Mouse (Mus musculus): ENCODE measurements around the gene Hoxb6.

Hoxb6 gene

DNA sequence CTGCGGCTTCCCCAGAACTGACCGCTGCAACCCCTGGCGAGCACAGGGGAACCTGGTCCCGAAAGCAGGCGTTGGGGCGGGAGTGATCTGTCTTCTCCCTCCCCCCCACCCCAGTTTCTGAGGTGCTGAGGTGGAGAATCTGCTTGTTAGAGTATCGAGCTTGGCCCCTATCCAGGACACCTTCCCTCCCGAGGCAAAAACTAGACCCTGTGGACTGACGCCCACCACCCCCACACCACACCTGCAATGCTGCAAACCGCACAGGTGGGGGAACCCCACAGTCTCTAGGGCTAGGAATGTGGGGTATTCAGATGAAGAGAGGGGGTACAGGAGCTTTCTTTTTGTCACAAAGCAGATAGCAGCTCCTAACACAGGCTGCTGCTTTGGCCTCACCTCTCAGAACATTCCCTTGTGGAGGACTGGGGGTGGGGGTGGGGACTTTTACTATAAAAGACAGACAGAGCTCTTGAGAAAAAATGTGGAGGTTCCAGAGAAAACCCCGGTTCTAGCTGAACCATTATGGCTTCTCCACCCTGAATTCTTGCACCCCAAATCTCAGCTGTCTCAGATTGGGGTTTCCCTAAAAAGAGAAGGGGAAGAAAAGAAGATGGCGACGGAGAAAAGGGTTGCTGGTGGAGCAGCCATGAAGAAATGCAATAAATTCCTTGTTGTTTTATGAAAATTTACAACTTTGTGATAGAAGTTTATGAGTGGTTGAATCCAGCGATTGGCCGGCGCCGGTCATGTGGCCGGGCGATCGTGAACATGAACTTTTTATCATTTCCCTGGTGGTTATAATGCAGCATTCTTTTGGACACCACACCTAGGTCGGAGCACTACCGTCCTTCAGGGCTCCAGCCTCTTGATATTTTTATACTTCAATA, at the start of gene Hoxb6:
Hoxb6 (plus strand) TSS at position 796 of the 884 bp plus-strand sequence.
- DNase-seq (ENCODE audit: low spot score in 2 of 2) = no peak

DNA sequence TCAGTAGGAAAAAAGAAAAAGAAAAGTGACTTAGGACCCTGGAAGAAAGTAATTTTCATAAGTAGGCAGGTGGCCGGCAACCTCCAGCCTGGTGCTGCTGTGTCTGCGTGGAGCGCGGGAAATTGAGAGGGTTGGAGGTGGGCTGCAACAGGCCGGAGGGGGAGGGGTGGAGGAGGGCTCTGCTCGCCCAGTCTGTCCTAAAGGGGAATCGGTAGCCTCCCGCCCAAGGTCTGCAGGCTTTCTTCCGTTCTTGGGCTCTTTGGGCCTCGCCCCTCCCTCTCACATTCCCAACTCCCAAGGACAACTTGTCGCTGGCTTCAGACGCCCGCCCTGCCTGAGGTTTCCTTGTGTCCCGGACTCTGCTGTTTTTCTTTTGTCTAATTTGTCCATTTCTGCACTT, 41.4 kb upstream of the Hoxb6 start:
- no peak for DNase-seq (ENCODE audit: low spot score in 2 of 2)

DNA sequence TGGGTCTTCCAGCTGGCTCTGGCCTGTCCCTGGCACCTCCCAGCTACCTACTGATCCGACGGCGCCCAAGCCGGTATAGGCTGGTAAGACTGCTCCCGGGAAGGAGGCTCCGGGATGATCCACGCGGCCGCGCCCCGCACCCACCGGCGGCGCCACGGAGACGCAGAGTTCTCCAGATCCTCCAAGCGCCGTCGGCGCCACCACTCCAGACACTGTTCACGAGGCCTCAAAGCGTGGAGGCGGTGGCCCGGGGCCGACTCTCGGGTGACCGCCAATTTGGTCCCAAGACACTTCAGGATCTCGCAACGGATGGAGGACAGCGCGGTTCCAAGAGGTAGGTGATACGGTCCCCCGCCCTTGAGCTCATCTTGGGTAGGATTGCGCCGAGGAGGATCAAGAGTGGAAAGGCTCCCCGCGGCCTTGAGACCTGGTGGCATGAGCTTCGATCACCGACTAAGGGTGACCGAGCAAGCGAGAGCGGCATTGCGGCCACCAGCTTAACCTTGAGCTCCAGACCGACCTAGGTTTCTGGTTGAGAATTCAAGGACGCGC, 40.7 kb upstream of the Hoxb6 start:
- no peak for DNase-seq (ENCODE audit: low spot score in 2 of 2)

DNA sequence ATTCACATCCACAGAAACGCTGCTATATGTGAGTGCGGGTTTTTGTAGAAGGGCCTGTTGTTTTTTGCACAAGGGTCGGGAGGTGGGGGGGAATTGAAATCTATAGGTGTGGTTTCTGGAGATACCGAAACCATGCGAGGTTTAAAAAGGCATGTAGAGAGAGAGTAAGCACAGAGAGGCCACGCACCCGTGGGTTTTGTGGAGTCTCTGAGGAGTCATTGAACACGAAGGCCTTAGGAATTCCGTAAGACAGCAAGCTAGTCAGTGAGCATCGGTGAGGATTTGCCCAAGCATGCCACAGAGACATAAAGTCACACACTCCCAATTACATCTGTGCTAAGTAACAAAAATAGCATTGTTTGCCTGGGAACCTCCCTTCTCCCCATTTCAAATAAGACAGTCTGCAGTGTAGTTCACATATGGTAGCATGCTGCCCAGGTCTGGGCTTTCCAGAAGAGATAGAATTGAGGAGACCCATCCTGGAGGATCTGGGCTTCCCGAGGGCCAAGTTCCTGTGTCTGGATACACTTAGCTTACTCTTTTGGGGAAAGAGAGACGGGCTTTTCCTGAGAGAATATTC, 39.6 kb upstream of the Hoxb6 start:
- DNase-seq (ENCODE audit: low spot score in 2 of 2) = no peak

DNA sequence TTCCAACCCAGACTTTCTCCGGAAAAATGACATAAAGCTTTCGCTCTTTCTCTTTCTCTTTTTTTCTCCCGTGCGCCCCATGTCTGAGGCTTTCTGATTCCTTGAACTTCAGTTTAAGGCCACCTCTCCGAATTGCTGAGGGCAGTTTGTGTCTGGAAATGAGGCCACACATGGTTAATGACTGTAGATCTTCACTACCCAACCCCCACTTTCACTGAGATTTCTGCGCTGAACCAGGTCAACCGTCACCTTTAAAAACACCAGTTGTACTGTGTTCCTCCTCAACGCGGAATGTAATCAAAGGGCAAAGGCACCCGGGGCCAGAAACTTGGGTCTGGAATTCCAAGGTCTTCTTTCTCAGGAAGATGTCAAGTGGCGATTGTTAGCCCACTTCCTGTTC, 38.1 kb upstream of the Hoxb6 start:
- DNase-seq (ENCODE audit: low spot score in 2 of 2) = no peak

DNA sequence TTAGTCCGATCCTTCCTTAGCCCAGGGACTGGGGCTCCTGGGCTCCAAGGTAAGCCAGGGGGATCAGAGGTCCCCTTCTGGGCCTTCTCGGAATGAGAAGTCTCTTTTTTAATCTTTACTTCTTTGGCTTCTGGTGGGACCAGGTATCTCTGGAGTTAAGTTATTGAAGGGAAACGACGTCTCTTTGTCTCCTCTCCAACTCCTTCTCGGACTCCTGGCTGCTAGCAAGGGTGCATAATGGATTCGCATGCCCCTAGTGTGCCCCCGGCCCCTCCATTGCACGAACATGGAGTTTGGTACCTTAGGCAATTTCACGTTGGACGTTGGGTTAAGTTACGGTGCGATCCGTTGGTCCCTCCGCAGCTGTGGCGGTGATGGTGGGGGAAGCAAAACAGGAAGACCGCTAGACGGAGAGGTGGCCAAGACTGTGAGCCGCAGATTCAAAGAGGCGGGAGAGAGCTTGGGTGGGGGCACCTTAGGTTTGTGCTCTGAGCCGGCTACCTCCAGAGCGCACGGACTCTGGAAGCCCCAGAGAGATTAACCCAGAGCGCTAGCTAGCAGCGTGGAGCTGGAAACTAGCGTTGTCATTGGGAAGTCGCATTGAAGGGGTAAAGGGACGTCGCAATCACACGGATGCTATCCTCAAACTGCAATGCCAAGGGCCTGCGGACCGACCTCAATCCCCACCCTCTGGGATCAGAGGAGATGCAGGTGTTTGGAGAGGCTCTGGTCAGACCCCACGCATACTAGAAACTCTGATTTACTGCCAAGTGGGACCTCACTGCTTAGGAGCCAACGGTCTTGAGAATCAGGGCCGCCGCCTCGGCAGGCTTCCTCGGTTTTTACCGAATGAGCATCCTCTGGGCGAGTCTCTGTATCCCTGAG, 36.9 kb upstream of the Hoxb6 start:
- DNase-seq (ENCODE audit: low spot score in 2 of 2) = no peak

DNA sequence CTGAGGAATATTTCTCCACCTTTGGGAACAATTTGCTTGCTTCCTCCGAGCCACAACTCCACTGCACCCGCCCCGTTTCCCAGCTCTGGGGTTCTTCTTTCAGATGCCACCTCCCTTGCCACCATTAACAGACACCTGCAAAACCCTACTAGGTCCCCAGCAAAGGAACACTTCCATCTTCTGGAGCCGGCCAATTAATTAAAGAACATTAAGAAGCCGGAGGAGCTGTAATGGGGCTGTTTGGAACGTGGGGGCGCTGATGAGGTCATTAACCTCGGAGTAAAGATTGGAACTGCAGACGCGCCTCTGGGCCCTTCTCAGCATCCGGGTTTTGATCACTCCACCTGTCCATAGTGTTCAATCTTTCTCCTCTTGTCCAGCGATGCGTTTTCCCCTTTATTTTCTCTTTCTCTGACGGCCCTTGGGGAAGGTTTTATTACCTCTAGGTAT, 36.3 kb upstream of the Hoxb6 start:
- DNase-seq (ENCODE audit: low spot score in 2 of 2) = no peak

DNA sequence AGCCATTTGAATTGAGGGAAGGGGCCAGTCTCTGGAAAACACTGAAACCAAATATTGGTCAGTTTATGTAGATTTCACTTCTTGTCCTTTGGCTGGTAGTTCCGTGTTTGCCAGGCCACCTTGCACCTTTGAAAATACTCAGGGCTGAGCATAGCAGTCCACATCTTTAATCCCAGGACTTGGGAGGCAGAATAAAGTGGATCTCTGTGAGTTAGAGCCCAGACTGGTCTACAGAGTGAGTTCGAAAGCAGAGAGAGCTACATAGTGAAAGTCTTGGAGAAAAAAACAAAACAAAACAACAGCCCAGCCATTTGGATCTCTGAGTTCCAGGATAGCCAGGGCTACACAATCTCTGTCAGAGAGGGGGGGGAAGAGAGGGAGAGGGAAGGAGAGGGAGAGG, 35.1 kb upstream of the Hoxb6 start:
- DNase-seq (ENCODE audit: low spot score in 2 of 2) = no peak

DNA sequence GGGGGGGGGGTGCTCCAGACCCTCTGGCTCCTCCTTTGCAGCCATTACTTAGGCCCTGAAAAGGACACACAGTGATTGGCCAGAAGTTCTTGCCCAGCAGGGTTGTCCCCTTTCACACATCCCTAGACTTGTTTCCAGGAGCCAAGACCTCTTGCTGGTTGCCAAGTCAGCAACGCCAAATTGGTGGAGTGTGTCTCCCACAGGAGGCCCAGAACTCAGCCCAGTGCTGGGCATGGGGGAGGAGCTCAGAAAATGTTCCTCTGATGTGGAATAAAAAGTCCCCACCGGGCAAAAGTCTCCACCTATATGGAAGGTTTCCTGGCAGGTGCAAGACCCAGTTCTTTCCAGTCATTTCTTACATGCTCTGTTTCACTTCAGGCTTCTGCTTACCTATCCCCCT, 33.2 kb upstream of the Hoxb6 start:
- no peak for DNase-seq (ENCODE audit: low spot score in 2 of 2)

DNA sequence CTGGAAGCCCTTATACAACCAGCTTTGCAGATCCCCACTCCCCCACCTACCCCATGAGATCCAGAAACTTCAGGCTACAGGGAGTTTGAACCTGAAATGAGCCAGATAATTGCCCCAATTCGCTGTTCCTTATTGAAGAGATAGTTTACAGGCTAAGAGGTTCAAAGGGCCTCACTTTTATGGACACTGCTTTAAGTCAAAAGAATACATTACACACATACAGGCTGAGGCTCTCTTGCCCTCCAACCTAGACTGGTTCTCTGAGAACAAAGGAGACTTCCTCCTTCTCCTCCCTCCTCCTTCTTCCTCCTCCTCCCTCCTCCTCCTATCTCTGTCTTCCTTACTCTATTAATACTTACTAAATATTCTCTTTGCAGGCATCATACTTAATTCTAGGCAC, 32.8 kb upstream of the Hoxb6 start:
- no peak for DNase-seq (ENCODE audit: low spot score in 2 of 2)

DNA sequence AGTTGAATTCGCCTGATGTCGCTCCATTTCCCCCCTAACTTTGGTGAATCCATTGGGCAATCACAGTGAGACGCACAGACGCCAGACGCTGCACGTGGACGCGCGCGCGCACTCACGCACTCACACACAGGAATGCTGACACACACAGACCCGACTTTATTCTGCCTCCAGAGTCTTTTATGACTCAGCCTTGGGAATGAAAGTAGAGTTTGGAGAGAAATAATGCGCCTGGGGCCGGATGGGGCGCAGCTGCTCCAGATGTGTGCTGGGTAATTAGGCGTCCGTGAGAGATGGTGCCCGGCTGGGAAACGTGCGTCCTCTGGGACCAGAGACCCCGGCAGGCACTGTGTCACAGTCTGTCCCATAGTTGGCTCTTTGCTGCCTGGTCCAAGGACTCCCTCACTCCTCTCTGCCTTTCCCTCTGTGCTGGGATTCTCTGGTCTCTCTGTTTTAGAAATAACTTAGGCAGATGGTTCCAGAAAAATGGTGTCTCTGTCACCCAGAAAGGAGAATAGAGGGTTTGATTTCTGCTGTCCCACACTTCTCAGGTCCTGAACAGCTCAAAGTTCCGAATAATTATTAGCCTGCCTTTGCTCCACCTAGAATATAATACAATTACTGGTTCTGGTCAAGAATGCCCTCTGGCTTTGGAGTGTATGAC, 31.8 kb upstream of the Hoxb6 start:
- no peak for DNase-seq (ENCODE audit: low spot score in 2 of 2)

DNA sequence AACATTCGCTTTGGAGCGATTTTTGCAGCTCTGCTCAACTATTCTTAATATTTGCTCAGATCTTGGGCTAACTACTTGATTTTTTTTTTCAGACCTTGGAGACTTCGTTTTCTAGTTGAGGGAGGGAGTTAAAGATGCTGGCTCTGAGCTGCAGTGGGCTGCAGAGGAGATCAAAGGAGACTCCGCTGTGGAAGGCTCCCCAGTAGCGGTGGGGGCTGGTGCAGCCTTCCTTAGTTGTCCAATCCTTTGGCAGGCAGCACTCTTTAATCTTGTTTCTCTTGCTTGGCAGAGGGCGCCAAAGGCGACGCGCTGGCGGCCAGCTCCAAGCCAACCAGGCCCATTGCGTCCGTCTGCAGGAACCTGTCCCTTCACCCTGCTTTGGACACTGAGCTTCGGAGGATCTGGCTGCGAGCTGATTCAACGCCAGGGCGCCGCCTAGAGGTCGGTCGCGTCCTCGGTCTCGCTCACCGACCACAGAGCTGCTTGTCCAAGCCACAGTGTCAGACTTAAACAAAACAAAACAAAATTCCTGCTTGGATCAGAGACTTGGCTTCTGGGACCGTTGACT, 30.9 kb upstream of the Hoxb6 start:
- DNase-seq (ENCODE audit: low spot score in 2 of 2) = no peak

DNA sequence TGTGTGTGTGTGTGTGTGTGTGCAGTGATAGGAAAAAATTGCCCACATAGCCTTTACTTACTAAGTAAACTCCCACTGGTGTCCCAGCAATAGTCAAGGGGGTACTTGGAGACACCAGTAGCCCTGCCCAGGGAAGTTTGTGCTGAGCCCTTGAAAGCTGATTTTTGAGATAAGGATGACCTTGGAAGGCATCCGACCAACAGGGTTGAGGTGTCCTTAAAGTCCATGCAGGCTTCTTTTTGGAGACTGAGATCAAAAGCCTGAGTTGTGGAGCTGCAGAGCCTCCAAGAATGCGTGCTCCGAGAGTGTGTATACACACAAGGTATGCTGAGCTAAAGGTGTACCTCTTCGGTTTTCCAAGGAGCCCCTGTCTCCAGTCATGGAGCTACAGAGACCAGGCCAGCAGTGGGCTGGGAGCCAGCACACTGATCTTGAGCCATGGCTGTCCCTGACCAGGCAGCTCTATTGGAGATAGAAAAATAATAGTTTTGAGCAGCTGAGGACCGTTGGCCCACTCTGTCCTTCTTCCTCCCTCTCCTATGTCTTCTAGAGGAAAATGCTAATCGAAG, 29.9 kb upstream of the Hoxb6 start:
- no peak for DNase-seq (ENCODE audit: low spot score in 2 of 2)

DNA sequence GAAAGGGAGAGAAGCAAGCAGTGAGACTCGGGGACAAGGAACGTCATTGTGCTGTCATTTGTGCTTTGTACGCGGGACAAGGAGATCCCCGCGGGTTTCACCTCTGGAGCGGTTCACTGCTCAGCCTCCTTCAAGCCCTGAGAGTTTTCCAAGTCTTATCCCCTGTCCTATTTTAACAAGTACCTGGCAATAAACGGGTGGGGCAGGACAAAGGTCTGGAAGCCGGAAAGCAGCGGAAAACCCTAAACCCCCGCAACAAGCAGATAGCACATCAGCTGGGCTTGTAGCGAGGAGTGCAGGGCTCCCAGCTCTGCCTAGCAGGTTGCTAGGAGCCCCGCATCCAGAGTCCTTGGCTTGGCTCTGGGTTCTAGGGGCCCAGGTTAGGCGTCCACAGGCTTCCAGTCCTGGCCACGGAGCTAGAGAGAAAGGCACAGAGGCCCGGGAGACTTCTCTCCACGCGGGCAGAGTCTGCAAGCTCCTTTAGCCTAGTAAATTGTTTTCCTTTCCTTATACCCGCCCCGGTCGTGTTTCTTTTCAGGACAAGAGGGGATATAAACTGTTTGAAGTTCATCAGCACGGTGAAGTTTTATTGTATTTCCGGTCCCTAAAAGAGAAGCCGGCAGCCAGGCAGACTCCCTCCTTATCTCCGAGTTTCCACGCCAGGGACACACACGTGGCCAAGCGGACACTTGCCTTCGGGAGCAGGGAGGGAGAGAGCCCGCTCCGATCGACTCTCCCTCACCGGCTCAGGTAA, 28.5 kb upstream of the Hoxb6 start:
- no peak for DNase-seq (ENCODE audit: low spot score in 2 of 2)

DNA sequence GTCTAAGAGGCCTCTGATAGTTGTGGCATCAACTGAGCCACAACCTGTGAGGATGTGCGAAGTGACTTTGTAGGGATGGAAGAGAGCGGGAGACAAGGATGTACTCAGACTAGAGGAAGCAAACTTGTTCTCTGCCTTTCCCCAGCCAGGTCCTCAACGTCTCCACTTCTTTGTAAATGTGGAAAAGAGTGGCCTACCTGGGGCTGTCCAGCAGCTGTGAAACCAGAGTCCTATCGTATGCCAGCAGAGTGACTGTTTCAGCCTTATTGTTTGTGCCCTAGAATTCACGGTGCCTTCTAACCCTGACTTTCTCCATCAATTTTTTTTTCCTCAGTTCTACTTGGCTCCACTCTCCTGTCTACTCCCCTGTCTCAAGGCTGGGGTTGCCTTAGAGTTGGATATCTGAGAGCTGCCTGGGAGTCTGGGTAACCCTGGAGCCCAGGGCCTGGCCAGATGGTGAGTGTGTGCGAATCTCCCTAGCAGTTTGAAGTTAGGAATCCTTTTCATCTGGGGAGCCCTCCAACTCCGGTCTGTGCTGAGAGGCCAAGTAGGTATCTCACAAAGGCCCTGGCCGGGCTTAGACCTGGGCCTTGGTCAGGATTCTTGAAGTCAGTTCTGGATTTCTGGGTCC, 27.8 kb upstream of the Hoxb6 start:
- DNase-seq (ENCODE audit: low spot score in 2 of 2) = no peak

DNA sequence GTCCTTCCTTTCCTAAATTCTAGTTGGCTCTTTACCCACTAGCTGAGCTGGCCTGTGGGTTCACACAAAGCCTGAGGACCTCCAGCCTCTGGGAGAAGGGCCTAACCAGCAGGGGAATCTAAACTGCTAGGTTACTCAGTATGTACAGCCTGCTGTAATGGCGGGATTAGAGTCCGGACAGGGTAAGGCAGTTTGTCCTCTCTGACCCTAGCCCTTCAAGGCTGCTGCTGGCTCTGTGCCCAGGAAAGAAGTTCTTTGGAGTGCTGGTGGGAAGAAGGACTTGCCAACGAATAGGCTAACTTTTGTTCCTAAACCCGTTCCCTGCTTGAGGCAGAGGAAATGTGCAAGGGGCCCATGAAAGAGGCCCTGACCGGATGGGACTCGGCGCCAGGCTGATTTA, 26.3 kb upstream of the Hoxb6 start:
- DNase-seq (ENCODE audit: low spot score in 2 of 2) = no peak

DNA sequence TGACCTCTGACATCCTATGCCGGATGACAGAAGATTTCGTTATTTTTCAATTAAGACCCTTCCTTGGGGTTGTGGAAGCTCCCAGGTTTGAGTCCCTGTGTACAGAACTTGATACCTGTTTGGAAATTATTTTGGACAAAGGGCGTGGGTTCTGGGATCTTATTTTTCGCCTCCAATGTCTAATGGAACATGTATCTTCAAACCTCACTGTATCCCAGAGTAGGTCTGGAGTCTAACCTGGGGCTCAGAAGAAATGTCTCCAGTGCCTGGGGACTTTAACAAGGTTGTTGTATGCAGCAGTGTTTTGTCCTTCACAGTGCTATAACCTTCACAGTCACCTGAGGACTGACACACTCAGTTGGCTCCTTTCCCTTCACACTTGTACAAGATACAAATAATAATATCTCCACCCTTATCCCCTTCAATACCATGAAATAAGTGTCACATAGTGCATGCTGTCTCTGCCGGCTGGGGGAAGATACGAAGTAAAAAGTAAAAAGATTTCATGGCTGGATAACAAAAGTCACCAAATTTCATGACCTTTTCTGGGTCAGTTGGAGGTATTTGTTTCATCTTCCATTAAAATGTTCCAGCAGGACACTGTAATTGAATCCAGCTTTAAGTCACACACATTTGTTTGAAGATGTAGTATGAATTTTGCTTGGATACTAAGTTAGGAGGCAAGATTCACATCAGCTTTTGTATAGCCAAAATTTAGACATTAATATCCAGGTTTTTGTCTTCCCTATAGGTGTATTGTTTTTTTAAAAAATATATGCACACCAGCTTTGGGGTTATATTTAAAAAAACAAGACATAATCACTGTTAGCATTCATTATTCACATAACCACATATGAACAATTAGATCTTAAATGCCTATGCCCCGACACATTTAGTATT, 25.0 kb upstream of the Hoxb6 start:
- DNase-seq (ENCODE audit: low spot score in 2 of 2) = no peak

DNA sequence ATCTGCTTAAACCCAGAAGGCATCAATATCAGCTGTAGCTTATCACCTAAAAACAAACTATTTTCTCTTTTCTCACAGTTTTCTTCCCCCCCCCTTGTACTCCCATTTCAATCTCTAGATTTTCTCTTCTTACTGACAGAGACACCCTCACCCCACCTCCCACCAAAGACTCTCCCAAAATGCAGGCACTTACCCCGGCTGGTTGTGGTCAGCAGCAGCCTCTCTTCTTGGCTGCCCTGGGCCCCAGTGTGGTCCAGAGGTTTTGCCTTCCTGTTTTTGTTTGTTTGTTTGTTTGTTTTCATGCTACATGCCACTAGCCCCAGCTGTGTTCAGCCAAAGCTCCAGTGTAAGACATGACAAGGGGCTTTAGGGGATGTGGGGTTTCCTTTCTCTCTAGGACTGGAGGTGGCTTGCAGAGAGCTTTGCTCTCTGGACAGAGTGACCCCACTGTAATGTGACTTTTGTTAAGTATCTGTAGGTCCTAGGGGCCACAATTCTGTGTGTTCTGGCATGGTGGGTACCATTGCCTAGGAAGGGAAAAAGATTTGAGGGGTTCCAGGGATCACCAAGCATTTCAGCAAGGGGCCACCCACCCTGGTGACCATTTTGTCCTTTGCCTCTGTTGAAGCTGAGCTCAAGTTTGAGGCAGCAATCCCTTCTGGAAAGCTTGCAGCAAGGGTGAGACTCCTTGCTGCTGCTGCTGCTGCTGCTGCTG, 24.1 kb upstream of the Hoxb6 start:
- DNase-seq (ENCODE audit: low spot score in 2 of 2) = no peak

Data from right cerebral cortex, postnatal 36 days (tissue).